Mouse (Mus musculus) CD4-positive, CD25-positive, alpha-beta regulatory T cell, adult 2 months (primary cell): ENCODE data around the gene Sco1.
"Not testable (repeated sequence)": the region's sequence is repeated elsewhere in the genome, so short reads cannot be mapped to it uniquely, and the experiment has no call there.

Experiments
- DNase-seq: peaks from one replicate; pipeline ENCODE4 v3.0.0-alpha.2; 2012; ENCODE audit warnings: low read depth, low spot score

Sco1 gene

DNA sequence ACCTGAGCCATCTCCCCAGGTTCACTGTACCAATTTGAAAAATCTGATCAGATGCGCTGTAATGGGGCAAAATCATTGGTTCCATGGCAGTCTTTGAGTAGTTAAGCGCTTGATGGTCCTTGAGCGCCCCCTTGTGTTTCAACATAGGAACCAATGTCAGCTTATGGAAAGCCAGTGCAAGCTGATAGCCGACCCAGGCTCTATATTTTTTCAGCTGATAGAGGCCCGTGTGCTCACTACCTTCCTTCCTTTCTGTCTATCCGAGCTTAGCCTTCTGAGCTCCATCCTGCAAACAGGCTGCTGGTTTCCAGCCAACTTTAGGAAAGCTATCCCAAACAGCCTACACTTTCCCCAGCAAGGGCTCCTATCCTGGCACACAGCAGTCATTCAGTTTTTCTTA, 33.0 kb downstream of the Sco1 start:
- peak; percentile 89 for DNase-seq

DNA sequence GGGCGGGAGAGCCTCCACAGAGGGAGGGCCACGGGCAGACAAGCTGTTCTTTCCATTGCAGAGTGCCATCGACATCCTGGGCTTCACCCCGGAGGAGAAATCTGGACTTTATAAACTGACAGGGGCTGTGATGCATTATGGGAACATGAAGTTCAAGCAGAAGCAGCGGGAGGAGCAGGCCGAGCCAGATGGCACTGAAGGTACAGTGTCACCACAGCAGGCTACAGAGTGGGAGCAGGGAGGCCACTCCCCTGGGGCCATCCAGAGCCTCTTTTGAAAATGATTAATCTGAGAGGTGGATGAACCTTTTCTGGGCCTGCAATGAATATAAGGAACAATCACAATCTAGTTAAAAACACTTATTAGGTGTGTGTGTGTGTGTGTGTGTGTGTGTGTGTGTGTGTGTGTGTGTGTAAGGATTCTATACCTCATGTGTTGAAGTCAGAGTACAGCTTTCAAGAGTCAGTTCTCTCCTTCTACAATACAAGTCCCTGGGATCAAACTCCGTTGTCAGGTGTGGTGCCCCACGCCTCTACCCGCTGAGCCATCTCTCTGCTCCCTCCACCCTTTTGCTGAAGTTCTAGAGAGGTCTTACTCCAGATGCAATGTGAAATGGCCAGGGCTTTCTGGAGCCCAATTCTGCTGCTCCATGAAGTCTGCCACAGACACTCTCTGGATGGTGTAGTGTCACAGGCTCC, 34.1 kb downstream of the Sco1 start:
- no peak for DNase-seq

DNA sequence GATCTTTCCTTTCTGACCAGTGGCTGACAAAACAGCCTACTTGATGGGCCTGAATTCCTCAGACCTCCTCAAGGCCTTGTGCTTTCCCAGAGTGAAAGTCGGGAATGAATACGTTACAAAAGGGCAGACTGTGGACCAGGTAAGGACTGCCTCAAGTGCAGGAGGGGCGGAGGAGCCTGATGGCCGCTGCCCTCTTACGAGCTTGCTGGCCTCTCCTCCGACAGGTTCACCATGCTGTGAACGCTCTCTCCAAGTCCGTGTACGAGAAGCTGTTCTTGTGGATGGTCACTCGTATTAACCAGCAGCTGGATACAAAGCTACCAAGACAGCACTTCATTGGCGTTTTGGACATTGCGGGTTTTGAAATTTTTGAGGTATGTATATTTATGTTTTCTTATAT, 34.8 kb downstream of the Sco1 start:
- no peak for DNase-seq

DNA sequence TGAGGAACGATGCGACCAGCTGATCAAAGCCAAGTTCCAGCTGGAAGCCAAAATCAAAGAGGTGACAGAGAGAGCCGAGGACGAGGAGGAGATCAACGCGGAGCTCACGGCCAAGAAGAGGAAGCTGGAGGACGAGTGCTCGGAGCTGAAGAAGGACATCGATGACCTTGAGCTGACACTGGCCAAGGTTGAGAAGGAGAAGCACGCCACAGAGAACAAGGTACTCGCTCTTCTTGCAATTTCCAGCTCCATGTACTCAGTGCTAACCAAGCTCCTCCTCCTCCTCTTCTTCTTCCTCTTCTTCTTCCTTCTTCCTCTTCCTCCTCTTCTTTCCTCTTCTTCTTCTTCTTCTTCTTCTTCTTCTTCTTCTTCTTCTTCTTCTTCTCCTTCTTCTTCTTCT, 39.9 kb downstream of the Sco1 start:
- not testable (repeated sequence) for DNase-seq

DNA sequence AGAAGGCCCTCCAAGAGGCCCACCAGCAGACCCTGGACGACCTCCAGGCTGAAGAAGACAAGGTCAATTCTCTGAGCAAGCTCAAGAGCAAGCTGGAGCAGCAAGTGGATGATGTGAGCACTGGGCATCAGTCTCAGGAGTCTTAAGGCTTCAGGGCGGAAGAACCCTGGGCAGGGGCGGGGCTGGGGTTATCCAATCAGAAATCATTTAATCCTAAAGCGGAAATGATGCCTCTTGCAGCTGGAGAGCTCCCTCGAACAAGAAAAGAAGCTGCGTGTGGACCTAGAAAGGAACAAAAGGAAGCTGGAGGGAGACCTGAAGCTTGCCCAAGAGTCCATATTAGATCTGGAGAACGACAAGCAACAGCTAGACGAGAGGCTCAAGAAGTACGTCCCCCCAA, 40.7 kb downstream of the Sco1 start:
- DNase-seq: no peak

DNA sequence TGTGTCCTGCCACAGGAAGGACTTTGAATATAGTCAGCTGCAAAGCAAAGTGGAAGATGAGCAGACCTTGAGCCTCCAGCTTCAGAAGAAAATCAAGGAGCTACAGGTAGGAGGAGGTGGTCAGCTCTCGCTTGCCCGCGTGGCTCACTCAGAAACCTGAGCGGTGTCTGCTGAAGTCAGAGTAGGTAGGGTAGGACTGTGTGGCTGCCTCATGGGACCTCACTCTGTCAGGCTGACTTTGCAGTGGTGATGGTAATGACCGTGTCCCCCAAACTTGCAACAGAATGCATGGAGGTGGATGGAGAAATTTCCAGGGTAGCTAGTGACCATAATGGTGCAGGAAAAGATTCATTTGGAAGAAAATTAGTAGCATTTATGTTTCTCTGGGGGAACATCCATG, 41.2 kb downstream of the Sco1 start:
- no peak for DNase-seq

DNA sequence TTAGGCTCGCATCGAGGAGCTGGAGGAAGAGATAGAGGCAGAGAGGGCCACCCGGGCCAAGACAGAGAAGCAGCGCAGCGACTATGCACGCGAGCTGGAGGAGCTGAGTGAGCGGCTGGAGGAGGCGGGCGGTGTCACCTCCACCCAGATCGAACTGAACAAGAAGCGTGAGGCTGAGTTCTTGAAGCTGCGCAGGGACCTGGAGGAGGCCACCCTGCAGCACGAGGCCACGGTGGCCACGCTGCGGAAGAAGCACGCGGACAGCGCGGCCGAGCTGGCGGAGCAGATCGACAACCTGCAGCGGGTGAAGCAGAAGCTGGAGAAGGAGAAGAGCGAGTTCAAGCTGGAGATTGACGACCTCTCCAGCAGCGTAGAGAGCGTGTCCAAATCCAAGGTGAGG, 42.0 kb downstream of the Sco1 start:
- no peak for DNase-seq

DNA sequence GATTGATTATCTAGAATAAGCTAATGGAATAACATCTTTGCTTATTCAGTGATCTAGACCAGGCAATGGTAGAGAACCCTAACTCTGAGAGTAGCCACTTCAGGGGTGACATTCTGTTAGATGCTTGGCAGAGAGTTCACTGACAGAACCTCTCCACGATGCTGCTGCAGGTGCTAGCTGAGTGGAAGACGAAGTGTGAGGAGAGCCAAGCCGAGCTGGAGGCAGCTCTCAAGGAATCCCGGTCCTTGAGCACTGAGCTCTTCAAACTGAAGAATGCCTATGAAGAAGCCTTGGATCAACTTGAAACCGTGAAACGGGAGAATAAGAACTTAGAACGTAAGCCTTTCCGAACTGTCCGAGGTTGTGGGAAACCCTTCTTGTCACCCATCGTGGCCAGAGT, 45.2 kb downstream of the Sco1 start:
- no peak for DNase-seq

DNA sequence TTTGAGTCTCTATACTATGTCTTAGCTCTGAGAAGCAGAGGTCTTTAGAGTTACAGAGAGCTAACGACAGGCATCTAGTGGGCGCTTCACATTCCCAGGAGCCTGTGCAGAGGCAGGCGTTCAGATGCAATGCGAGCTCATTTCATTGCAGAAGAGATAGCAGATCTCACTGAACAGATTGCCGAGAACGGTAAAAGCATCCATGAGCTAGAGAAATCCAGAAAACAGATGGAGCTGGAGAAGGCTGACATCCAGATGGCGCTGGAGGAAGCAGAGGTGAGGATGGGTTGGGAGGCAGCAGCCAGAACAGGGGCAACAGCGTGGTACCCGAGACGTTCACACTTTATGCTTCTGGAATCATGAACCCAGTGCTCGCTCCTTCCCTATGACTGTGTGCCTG, 46.0 kb downstream of the Sco1 start:
- DNase-seq: no peak

DNA sequence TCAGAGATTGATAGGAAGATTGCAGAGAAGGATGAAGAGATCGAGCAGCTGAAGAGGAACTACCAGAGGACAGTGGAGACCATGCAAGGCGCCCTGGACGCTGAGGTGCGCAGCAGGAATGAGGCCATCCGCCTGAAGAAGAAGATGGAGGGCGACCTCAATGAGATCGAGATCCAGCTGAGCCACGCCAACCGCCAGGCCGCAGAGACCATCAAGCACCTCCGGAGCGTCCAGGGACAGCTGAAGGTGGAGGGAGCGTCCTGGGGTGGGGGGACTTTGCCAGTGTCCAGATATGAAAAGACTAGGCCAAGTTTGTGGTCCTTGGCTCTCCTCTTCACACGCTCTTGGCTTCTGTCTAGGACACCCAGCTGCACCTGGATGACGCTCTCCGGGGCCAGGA, 46.8 kb downstream of the Sco1 start:
- no peak for DNase-seq

DNA sequence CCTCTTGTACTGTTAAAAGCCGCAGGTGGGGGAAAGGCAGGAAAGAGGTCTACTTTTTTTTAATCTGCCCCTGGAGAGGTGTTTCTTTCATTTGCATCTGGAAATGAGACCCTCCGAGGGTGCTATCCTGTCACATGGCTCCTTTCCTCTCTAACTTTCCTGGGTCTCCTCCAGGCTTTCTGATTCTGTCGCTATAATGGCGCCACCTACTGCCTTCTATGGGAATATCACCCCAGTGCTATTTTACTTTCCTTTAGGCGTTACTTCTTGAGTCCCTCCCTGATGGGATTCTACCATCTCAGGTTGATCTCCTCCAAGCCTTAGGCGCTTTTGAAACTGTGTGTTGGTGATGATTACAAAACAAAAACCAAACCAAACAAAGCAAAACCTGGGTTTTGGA, 47.7 kb downstream of the Sco1 start:
- peak; percentile 40 for DNase-seq

DNA sequence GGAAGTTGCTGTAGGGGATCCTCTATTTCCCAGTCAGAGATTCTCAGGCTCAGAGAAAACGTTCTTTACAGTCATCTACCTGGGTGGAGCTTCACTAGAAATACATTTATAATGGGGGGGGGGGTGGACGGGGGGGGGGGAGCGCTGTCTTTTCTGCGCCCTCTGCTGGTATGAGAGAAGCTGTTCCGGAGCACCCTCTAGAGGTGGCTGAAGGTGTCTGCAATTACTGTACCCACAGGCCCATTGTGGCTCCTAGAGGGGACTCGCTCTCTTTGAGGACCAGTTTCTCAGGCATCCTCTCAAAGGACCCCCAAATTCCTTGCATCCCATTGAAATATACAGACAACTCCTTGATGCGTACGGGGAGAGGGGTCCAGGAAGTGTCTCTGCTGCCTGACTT, 49.2 kb downstream of the Sco1 start:
- peak; percentile 68 for DNase-seq

DNA sequence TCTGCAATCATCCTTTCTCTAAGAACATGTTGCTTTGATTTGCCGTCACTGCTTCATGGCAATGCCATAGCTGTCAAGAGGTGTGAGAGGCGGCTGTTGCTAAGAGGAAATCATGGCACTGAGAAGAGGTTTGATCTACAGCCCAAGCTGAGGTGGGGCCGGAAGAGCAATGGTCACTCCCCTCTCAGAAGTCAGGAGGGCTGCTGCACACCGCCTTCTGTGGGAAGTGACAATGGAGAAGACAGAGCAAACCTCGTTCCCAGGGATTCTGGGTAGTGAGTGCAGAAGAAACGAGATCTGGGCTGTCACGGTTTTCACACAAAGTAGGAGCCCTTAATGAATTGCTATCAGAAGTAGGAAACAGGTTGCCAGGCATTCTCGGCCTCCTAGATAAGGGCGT, 50.8 kb downstream of the Sco1 start:
- no peak for DNase-seq

DNA sequence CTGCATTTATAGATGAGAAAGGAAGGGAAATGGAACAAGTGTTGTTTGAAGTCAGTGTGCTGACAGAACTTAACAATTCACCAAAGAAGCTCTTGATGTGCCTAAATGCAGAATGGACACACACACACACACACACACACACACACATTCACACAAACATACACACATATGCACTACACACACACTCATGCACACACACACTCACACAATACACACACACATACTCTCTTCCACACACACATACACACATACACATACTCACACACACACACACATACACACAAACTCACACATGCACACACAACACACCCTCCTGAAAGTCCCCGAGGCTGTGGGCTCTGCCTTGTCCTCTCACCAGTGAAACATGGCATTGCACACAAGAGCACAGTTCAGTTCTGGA, 51.8 kb downstream of the Sco1 start:
- no peak for DNase-seq

DNA sequence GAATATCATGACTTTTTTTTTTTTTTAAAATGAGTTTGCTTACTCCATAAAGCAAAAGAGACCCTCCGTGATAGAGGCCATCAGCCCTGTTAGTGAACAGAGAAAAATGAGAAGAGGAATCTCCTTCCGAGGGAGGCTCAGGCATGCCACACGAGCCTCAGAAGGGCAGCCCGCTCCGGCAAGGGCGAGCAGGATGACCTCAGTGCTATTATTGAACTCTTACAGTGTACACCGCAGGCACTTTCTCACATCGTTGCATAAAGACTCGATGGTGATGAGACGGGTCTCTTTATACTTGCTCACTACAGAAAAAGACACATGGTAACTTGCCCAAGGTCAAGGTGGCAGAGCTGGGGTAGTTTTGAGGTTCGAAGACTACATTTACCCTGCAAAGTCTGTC, 52.2 kb downstream of the Sco1 start:
- no peak for DNase-seq

DNA sequence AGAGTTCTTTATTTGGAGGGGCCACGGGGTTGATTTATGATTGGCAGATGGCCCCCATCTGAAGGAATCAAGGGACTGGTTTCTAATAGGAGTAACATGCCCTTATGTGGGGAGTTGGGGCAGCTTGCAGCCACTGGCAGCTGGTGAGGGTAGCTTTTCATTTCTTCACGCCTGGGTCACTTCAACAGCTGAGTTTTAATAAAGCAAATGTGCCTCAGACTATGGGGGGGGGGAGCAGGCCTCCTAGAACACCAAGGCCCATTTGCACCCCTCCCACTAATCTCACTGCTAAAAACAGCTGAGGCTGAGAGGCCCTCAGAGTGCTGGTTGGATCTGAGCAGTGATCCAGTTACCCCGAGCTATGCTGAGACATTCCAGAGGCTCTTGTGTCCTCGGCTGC, 53.2 kb downstream of the Sco1 start:
- no peak for DNase-seq

DNA sequence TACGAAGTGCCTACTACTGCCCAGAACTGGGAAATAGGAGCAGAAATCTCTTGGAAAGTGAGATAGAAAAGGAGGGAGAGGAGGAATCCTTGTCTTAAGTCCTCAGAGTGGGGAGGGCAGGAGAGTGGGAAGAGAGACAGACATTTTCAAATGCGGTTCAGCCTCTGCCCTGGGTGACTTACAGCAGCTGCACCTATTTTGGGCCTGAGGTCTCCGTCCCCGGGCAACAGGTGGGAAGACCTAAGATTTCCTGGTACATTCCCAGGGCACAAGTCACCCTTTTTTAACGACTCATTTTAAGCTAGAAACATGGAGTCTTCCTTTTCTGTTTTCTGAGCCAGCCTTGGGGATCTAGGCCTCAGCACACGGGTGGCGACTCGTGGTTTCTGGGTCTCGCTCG, 54.5 kb downstream of the Sco1 start:
- no peak for DNase-seq

DNA sequence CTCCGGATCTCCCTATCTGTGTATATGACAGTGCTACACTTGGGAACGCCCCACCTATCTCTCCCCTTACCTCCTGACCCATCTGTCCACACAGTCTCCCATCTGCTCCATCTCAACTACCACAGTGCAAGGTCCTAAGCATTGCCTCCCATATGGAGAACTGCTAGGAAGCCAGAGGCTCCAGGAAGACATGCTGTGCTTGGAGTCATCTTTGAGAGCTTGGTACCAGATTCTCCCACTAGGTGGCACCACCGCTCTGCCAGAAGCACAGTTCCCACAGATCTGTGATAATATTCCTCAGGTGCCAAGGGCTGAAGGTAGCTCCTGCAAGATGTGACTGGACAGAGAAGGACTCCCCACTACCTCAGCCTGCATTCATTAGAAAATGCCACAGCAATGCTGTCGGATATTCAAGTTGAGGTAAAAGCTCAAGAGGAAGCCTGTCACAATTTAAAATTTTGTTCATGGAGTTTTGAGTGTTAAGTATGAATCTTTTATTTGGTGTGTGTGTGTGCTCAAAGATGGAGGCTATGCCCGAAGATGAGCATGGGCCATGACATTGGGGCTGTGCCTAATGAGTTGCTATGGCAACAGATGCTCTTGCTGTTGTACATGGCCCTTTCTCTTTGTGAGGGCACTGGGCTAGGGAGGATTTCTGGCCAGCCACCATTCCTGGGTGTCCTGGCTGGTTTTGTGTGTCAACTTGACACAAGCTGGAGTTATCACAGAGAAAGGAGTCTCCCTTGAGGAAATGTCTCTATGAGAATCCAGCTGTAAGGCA, 57.9 kb downstream of the Sco1 start:
- DNase-seq: peak; percentile 61

DNA sequence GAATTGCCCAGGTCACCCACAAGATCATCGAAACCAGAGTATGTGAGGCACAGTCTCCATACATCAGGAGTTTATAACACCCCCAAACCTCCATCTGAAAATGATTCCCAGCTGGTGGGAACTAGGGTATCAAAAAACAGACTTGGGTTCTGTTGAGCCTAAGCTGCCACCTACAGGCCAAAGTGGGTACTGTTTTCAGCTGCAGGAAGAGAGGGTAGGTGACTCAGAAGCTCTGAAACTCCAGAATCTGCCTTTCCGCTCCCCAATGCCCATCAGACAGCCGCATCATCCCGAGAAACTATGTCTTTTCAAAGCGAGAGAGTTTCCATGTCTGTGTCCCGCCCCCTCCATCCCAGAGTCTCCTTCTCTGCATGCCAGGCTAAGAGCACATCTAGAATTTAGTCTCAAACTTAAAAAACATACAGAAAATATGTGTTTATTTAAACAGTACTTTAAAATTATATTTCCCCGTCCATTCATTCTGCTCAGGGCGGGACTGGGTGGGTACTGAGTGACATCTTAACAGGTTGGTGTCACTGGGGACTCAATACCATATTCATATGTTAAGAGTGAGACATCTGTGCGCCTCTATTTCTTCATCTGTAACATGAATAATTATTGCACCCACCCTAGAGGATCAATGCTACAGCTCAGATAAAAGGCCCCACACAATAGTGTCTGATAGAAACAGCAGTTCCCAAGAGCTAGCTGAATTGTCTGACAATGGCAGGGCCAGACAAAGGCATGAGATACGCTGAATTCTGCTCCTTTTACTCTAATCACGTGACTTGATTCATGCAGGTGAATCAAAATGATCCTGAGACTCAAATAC, 59.8 kb downstream of the Sco1 start:
- peak; percentile 81 for DNase-seq

DNA sequence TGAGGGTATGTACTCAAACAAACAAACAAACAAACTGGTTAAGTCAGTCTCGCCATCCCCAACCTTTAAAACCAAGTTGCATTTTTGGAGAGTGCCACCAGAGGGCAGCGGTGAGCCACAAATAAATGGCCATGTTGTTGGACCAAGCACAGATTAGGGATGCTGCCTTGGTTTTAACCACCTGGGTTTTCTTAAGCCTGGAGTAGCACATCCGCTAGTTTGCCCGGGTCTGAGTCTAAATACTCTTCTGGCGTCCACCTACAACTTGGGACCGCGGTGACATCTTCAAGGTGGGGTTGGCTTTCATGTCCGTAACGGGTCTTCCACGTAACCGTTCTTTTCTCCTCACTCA, 60.4 kb downstream of the Sco1 start:
- DNase-seq: peak; percentile 75

DNA sequence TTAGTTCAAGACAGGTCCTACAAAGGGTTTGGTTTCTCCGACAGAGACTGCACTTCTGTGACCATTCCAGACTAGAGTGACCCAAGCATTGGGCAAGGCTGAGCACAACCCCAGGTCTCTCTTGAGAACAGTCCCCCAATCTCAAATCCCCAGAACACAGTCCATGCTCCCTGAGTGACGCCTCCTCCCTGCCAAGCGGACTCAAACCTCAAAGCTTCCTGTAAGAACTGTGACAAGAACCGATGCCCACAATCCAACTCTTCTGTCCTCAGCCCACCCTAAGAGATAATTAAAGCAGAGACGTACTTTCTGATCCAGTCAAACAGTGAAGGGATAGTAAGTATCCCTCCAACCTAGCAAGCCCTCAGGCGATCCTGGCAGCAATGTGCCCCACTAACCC, 60.9 kb downstream of the Sco1 start:
- DNase-seq: no peak

DNA sequence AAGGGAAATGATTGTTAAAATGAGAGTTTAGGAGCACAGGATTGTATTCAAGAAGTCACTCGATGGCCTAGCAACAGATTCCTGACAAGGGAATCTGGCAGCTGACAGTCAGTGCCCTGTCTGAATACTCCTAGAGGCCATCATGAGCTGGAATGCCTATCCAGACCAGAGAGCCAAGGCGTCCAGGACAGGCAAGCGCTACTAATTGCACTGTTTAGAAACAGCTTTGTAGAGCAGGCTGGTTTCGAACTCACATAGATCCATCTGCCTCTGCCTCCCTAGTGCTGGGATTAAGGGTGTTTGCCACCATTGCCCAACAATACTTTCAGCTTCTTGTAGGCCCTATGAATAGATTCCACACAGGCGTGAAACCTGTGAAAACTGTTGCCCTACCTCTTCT, 61.8 kb downstream of the Sco1 start:
- no peak for DNase-seq

DNA sequence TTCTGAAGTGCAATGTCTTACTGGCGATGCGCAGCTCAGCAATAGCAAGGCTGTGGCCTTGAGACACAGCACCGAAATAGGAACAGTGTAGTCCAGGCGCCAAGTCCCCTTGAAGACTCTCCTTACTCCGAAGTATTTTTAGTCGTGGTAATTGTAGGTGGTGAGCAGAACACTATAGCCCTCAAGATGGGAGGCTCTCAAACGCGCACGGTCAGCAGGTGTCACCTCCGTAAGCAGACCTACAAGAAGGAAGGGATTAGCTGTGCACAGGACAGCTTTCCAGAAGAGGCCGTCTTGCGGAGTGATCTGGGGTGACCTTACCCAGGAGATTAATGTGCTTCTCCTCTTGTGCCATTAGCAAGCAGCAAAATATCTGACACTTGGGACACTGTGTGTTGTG, 62.4 kb downstream of the Sco1 start:
- no peak for DNase-seq
